Mouse (Mus musculus): ENCODE measurements around the gene Zscan29. TPM values are rescaled to one million over a fixed set of nuclear protein-coding genes. Genes with fewer than 3 reads are reported as not detected.

Gene Zscan29
- polyA plus RNA-seq, 1 experiment, result 3.1 TPM

GRCm38 (mm10) chr2:121188530-121188929, 17.6 kb upstream of the Zscan29 start:
- no peak overlapping the region for H3K4me3 ChIP-seq (ENCODE audit: extremely low read depth, insufficient read depth, insufficient read length)
- no peak for TF ChIP-seq CTCF (IDR thresholded peaks at IDR 0.05; ENCODE audit: extremely low read depth, insufficient read depth, insufficient read length, insufficient replicate concordance)
- TF ChIP-seq POLR2A (IDR thresholded peaks at IDR 0.05; ENCODE audit: low read depth, low read length), result no peak
- no peaks in the 10 kb centered on the region for H3K27me3 ChIP-seq (ENCODE audit: control insufficient read depth, insufficient read depth, low read length)
- no peaks in the 10 kb centered on the region for H3K4me1 ChIP-seq (ENCODE audit: control insufficient read depth, insufficient read depth, insufficient read length)
- H3K27ac ChIP-seq (ENCODE audit: insufficient read depth, low read length), result no peak overlapping the region
- DNase-seq (ENCODE audit: low read depth in 1 of 2, low spot score in 2 of 2), result no peak
- WGBS, result 91% methylated on average over 1 of the region's 1 CpGs
- H3K36me3 ChIP-seq (ENCODE audit: control insufficient read depth, insufficient read depth, low read length), result peaks cover 39% of the 10 kb centered on the region

GRCm38 (mm10) chr2:121184142-121184541, 13.2 kb upstream of the Zscan29 start:
- H3K27me3 ChIP-seq (ENCODE audit: control insufficient read depth, insufficient read depth, low read length), result no peaks in the 10 kb centered on the region
- 96% methylated on average over 7 of the region's 7 CpGs for WGBS
- no peaks in the 10 kb centered on the region for H3K4me1 ChIP-seq (ENCODE audit: control insufficient read depth, insufficient read depth, insufficient read length)
- H3K4me3 ChIP-seq (ENCODE audit: extremely low read depth, insufficient read depth, insufficient read length), result no peak overlapping the region
- peaks cover 35% of the 10 kb centered on the region for H3K36me3 ChIP-seq (ENCODE audit: control insufficient read depth, insufficient read depth, low read length)
- no peak overlapping the region for H3K27ac ChIP-seq (ENCODE audit: insufficient read depth, low read length)
- TF ChIP-seq CTCF (IDR thresholded peaks at IDR 0.05; ENCODE audit: extremely low read depth, insufficient read depth, insufficient read length, insufficient replicate concordance) (no peak), POLR2A (IDR thresholded peaks at IDR 0.05; ENCODE audit: low read depth, low read length) (no peak)
- no peak for DNase-seq (ENCODE audit: low read depth in 1 of 2, low spot score in 2 of 2)

- no peak for DNase-seq (ENCODE audit: low read depth in 1 of 2, low spot score in 2 of 2)
- Histone ChIP-seq H3K36me3 (ENCODE audit: control insufficient read depth, insufficient read depth, low read length) (peaks cover 34% of the 10 kb centered on the region), H3K27me3 (ENCODE audit: control insufficient read depth, insufficient read depth, low read length) (no peaks in the 10 kb centered on the region)
These were observed 12.5 kb upstream of the Zscan29 start for GRCm38 (mm10) chr2:121183431-121183830.

GRCm38 (mm10) chr2:121178828-121179479, 8.0 kb upstream of the Zscan29 start:
- TF ChIP-seq POLR2A (IDR thresholded peaks at IDR 0.05; ENCODE audit: low read depth, low read length) (no peak), CTCF (IDR thresholded peaks at IDR 0.05; ENCODE audit: extremely low read depth, insufficient read depth, insufficient read length, insufficient replicate concordance) (no peak)
- Histone ChIP-seq H3K36me3 (ENCODE audit: control insufficient read depth, insufficient read depth, low read length) (peaks cover 40% of the 10 kb centered on the region), H3K27me3 (ENCODE audit: control insufficient read depth, insufficient read depth, low read length) (no peaks in the 10 kb centered on the region), H3K4me3 (ENCODE audit: extremely low read depth, insufficient read depth, insufficient read length) (no peak overlapping the region), H3K4me1 (ENCODE audit: control insufficient read depth, insufficient read depth, insufficient read length) (no peaks in the 10 kb centered on the region), H3K27ac (ENCODE audit: insufficient read depth, low read length) (no peak overlapping the region)
- DNase-seq (ENCODE audit: low read depth in 1 of 2, low spot score in 2 of 2), result no peak
- 89% methylated on average over 3 of the region's 3 CpGs for WGBS

More at GRCm38 (mm10) chr2:121183431-121183830, 12.5 kb upstream of the Zscan29 start:
- Histone ChIP-seq H3K4me3 (ENCODE audit: extremely low read depth, insufficient read depth, insufficient read length) (no peak overlapping the region), H3K4me1 (ENCODE audit: control insufficient read depth, insufficient read depth, insufficient read length) (no peaks in the 10 kb centered on the region), H3K27ac (ENCODE audit: insufficient read depth, low read length) (no peak overlapping the region)
- TF ChIP-seq POLR2A (IDR thresholded peaks at IDR 0.05; ENCODE audit: low read depth, low read length) (no peak), CTCF (IDR thresholded peaks at IDR 0.05; ENCODE audit: extremely low read depth, insufficient read depth, insufficient read length, insufficient replicate concordance) (no peak)
- 95% methylated on average over 5 of the region's 5 CpGs for WGBS

GRCm38 (mm10) chr2:121170481-121170971, 399 bp downstream of the Zscan29 start, which contains the start of gene Tubgcp4:
TSS of gene Tubgcp4 (plus strand) at chr2:121170654.
- H3K27ac ChIP-seq (ENCODE audit: insufficient read depth, low read length), result peak within 1 kb of the TSS; percentile 93
- no peaks in the 10 kb centered on the region for H3K27me3 ChIP-seq (ENCODE audit: control insufficient read depth, insufficient read depth, low read length)
- peak; percentile 14 to 38 for DNase-seq (ENCODE audit: low read depth in 1 of 2, low spot score in 2 of 2)
- H3K36me3 ChIP-seq (ENCODE audit: control insufficient read depth, insufficient read depth, low read length), result peaks cover 16% of the 10 kb centered on the region
- no peak for TF ChIP-seq CTCF (IDR thresholded peaks at IDR 0.05; ENCODE audit: extremely low read depth, insufficient read depth, insufficient read length, insufficient replicate concordance)
- peaks cover 6% of the 10 kb centered on the region; the same call in 1 of the 2 replicates for H3K4me1 ChIP-seq (ENCODE audit: control insufficient read depth, insufficient read depth, insufficient read length)
- under 1% methylated on average over 38 of the region's 38 CpGs for WGBS
- H3K4me3 ChIP-seq (ENCODE audit: extremely low read depth, insufficient read depth, insufficient read length), result peak within 1 kb of the TSS; percentile 97

GRCm38 (mm10) chr2:121169902-121170301, 1.0 kb downstream of the Zscan29 start:
- TF ChIP-seq POLR2A (IDR thresholded peaks at IDR 0.05; ENCODE audit: low read depth, low read length) (no peak), CTCF (IDR thresholded peaks at IDR 0.05; ENCODE audit: extremely low read depth, insufficient read depth, insufficient read length, insufficient replicate concordance) (no peak)
- Histone ChIP-seq H3K36me3 (ENCODE audit: control insufficient read depth, insufficient read depth, low read length) (peaks cover 15% of the 10 kb centered on the region), H3K27ac (ENCODE audit: insufficient read depth, low read length) (no peak overlapping the region), H3K27me3 (ENCODE audit: control insufficient read depth, insufficient read depth, low read length) (no peaks in the 10 kb centered on the region), H3K4me3 (ENCODE audit: extremely low read depth, insufficient read depth, insufficient read length) (peak overlapping the region; percentile 97), H3K4me1 (ENCODE audit: control insufficient read depth, insufficient read depth, insufficient read length) (peaks cover 6% of the 10 kb centered on the region; the same call in 1 of the 2 replicates)
- WGBS, result 7% methylated on average over 9 of the region's 9 CpGs
- peak in 1 of 2 experiments; percentile 22 for DNase-seq (ENCODE audit: low read depth in 1 of 2, low spot score in 2 of 2)

GRCm38 (mm10) chr2:121169173-121169572, 1.8 kb downstream of the Zscan29 start:
- WGBS, result 44% methylated on average over 4 of the region's 4 CpGs
- Histone ChIP-seq H3K4me3 (ENCODE audit: extremely low read depth, insufficient read depth, insufficient read length) (no peak overlapping the region; the same call in 1 of the 2 replicates), H3K27ac (ENCODE audit: insufficient read depth, low read length) (no peak overlapping the region), H3K36me3 (ENCODE audit: control insufficient read depth, insufficient read depth, low read length) (peaks cover 12% of the 10 kb centered on the region), H3K4me1 (ENCODE audit: control insufficient read depth, insufficient read depth, insufficient read length) (peaks cover 6% of the 10 kb centered on the region; the same call in 1 of the 2 replicates), H3K27me3 (ENCODE audit: control insufficient read depth, insufficient read depth, low read length) (no peaks in the 10 kb centered on the region)
- TF ChIP-seq POLR2A (IDR thresholded peaks at IDR 0.05; ENCODE audit: low read depth, low read length) (no peak), CTCF (IDR thresholded peaks at IDR 0.05; ENCODE audit: extremely low read depth, insufficient read depth, insufficient read length, insufficient replicate concordance) (no peak)
- DNase-seq (ENCODE audit: low read depth in 1 of 2, low spot score in 2 of 2), result no peak

Data from spleen, adult 2 months (tissue).